Mouse (Mus musculus) adrenal gland, adult 8-10 months (tissue): ENCODE data around the gene Rps26. TPM values are rescaled to one million over a fixed set of nuclear protein-coding genes. Genes with fewer than 3 reads are reported as not detected.
"Not testable (repeated sequence)": the region's sequence is repeated elsewhere in the genome, so short reads cannot be mapped to it uniquely, and the experiment has no call there.

ENCODE experiments used
- DNase-seq: peaks from one replicate; pipeline ENCODE4 v3.0.0; 2022
- total RNA-seq, 4 experiments: library from RNA; stranded (reverse); gene quantifications; 2 replicates each; pipeline ENCODE4 v1.2.4; 2022

Gene Rps26
- total RNA-seq, 4 experiments from 2014 or later: 401 to 777 (median 537) TPM

GRCm38 (mm10) chr10:128640891-128641290 is 14.3 kb upstream of the Rps26 start:
- DNase-seq: no peak

GRCm38 (mm10) chr10:128639999-128640398 is 13.5 kb upstream of the Rps26 start:
- no peak for DNase-seq

GRCm38 (mm10) chr10:128637011-128637410 is 10.5 kb upstream of the Rps26 start:
- DNase-seq: no peak

GRCm38 (mm10) chr10:128636561-128636960 is 10.0 kb upstream of the Rps26 start:
- DNase-seq: no peak

- DNase-seq: no peak
Measured at GRCm38 (mm10) chr10:128635697-128636096, 9.2 kb upstream of the Rps26 start.

- DNase-seq: no peak
Measured at GRCm38 (mm10) chr10:128631571-128631970, 5.0 kb upstream of the Rps26 start.

GRCm38 (mm10) chr10:128630306-128630705 is 3.8 kb upstream of the Rps26 start:
- not testable (repeated sequence) for DNase-seq

GRCm38 (mm10) chr10:128629746-128630145 is 3.2 kb upstream of the Rps26 start:
- no peak for DNase-seq

- DNase-seq: no peak
Measured at GRCm38 (mm10) chr10:128627398-128628317, 1.1 kb upstream of the Rps26 start.

GRCm38 (mm10) chr10:128625287-128625894 is 1.2 kb downstream of the Rps26 start:
- no peak for DNase-seq

- DNase-seq: not testable (repeated sequence)
Measured at GRCm38 (mm10) chr10:128623106-128623613, 3.4 kb downstream of the Rps26 start.

GRCm38 (mm10) chr10:128622702-128623101 is 3.8 kb downstream of the Rps26 start:
- DNase-seq: no peak

- no peak for DNase-seq
Measured at GRCm38 (mm10) chr10:128621986-128622520, 4.5 kb downstream of the Rps26 start.

- no peak for DNase-seq
Measured at GRCm38 (mm10) chr10:128620241-128620640, 6.3 kb downstream of the Rps26 start.

- not testable (repeated sequence) for DNase-seq
Measured at GRCm38 (mm10) chr10:128619148-128619547, 7.4 kb downstream of the Rps26 start.

- no peak for DNase-seq
Measured at GRCm38 (mm10) chr10:128618570-128618969, 8.0 kb downstream of the Rps26 start.

- DNase-seq: not testable (repeated sequence)
Measured at GRCm38 (mm10) chr10:128615798-128616448, 10.6 kb downstream of the Rps26 start.

- no peak for DNase-seq
Measured at GRCm38 (mm10) chr10:128614934-128615333, 11.6 kb downstream of the Rps26 start.

GRCm38 (mm10) chr10:128613820-128614219 is 12.7 kb downstream of the Rps26 start:
- DNase-seq: not testable (repeated sequence)

- DNase-seq: no peak
Measured at GRCm38 (mm10) chr10:128613154-128613440, 13.4 kb downstream of the Rps26 start.

- peak; percentile 43 for DNase-seq
Measured at GRCm38 (mm10) chr10:128612433-128613153, 14.0 kb downstream of the Rps26 start.

- DNase-seq: no peak
Measured at GRCm38 (mm10) chr10:128606483-128606882, 20.1 kb downstream of the Rps26 start.
